Mouse (Mus musculus) liver, postnatal 0 days (tissue): ENCODE results near the gene Arhgap45.

ENCODE experiments used
- CTCF ChIP-seq: sonication (generic); IDR thresholded peaks from 2 replicates; pipeline ENCODE4 v1.5.1; 2016; ENCODE audit warnings: antibody characterized with exemption, low read depth
- EP300 ChIP-seq: IDR thresholded peaks from 2 replicates; pipeline ENCODE4 v1.6.1; 2016; ENCODE audit warnings: antibody characterized with exemption, low read depth, mild to moderate bottlenecking

DNA sequence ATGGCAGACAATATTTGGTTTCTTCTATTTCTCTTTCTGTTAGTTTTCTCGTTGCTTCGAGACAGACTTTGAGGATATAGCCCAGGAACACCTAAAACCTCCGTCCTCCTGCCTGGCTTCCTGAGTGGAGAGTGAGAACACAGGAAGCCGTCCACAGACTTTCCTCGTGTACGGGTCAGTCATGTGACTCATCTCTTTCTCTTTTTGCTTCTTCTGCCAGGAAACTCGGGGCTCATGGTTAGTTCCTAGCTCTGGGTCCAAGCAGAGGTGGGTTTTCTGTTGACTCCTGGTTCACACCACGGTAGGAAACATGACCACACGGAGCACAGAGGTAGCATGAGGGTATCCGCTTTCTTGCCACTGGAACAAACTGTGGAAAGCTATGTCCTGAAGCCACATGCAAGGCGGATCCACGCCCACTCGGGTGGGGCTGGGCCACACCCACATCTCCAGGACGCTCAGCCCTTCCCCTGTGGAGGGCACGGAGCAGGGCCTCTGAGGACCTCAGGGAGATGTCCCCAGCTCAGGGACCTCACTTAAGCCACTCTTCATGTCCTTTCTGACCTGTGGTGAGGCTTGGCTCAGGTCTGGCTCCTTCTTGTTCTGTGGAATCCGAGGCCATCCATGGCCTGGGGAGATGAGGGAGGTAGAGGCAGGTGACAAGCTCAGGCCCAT lies 64.1 kb downstream of the Arhgap45 start:
- TF ChIP-seq EP300: no peak
- no peak for TF ChIP-seq CTCF
